Mouse (Mus musculus) MEL (cell line): ENCODE data around the gene Ddt.

Source experiments
- CHD2 ChIP-seq: IDR thresholded peaks from 2 replicates; pipeline ENCODE4 v1.6.1; 2011; ENCODE audit warnings: low read length, improper control_type of control experiment
- CTCF ChIP-seq, 3 experiments: IDR thresholded peaks in 2 of 3; conservative IDR thresholded peaks in 1 of 3; 2 replicates each; pipeline ENCODE4 v1.5.1; 2011 to 2012; ENCODE audit warnings: low read length in 3 of 3, low read depth in 2 of 3, mild to moderate bottlenecking in 2 of 3, improper control_type of control experiment in 1 of 3, inconsistent platforms in 1 of 3, mixed read lengths in 1 of 3, moderate library complexity in 1 of 3; ENCODE audit not compliant: control insufficient read depth in 1 of 3, insufficient read depth in 1 of 3, poor library complexity in 1 of 3, severe bottlenecking in 1 of 3
- E2F4 ChIP-seq: IDR thresholded peaks from 2 replicates; pipeline ENCODE4 v1.6.1; 2011; ENCODE audit warnings: low read depth, low read length, improper control_type of control experiment, borderline replicate concordance
- ELF1 ChIP-seq: IDR thresholded peaks from 2 replicates; pipeline ENCODE4 v1.6.1; 2014; ENCODE audit warnings: low read depth, mild to moderate bottlenecking, inconsistent platforms, low read length, improper control_type of control experiment, moderate library complexity
- GABPA ChIP-seq: IDR thresholded peaks from 2 replicates; pipeline ENCODE4 v1.6.1; 2012; ENCODE audit warnings: low read depth, mild to moderate bottlenecking, inconsistent platforms, low read length, improper control_type of control experiment, moderate library complexity
- GATA1 ChIP-seq: IDR thresholded peaks from 2 replicates; pipeline ENCODE4 v1.6.1; 2011; ENCODE audit warnings: low read depth, low read length, improper control_type of control experiment
- MAFK ChIP-seq: IDR thresholded peaks from 2 replicates; pipeline ENCODE4 v1.6.1; 2011; ENCODE audit warnings: low read depth, mild to moderate bottlenecking, low read length, improper control_type of control experiment, borderline replicate concordance
- MAZ ChIP-seq: IDR thresholded peaks from 2 replicates; pipeline ENCODE4 v1.6.1; 2012; ENCODE audit warnings: low read depth, mild to moderate bottlenecking, inconsistent platforms, low read length, improper control_type of control experiment
- MEF2A ChIP-seq: IDR thresholded peaks from 2 replicates; pipeline ENCODE4 v1.6.1; 2014; ENCODE audit warnings: low read depth, mild to moderate bottlenecking, inconsistent platforms, low read length, improper control_type of control experiment; ENCODE audit not compliant: poor library complexity, insufficient replicate concordance, severe bottlenecking; ENCODE audit errors: extremely low read depth
- POLR2AphosphoS2 ChIP-seq: IDR thresholded peaks from 2 replicates; pipeline ENCODE4 v1.6.1; 2011; ENCODE audit warnings: low read length, improper control_type of control experiment
- RAD21 ChIP-seq: IDR thresholded peaks from 2 replicates; pipeline ENCODE4 v1.6.1; 2011; ENCODE audit warnings: mild to moderate bottlenecking, low read depth, low read length, improper control_type of control experiment
- TAL1 ChIP-seq: IDR thresholded peaks from 2 replicates; pipeline ENCODE4 v1.6.1; 2012; ENCODE audit warnings: mild to moderate bottlenecking, inconsistent platforms, low read length, moderate library complexity, mixed read lengths
- TCF12 ChIP-seq: IDR thresholded peaks from 2 replicates; pipeline ENCODE4 v1.6.1; 2014; ENCODE audit warnings: low read depth, mild to moderate bottlenecking, inconsistent platforms, low read length, improper control_type of control experiment, moderate library complexity
- ZNF384 ChIP-seq: IDR thresholded peaks from 2 replicates; pipeline ENCODE4 v1.6.1; 2012; ENCODE audit warnings: low read depth, mild to moderate bottlenecking, inconsistent platforms, low read length, improper control_type of control experiment

GRCm38 (mm10) chr10:75762413-75762812 lies 10.8 kb downstream of the Ddt start:
- TF ChIP-seq GATA1 (no peak), MAZ (no peak), E2F4 (no peak), CTCF (IDR thresholded peaks at IDR 0.05 in 2 of 3, conservative IDR thresholded peaks at IDR 0.05 in 1 of 3; ENCODE audit: control insufficient read depth in 1 of 3, insufficient read depth in 1 of 3, low read depth in 2 of 3, low read length in 3 of 3, poor library complexity in 1 of 3, severe bottlenecking in 1 of 3) (no peak), GABPA (no peak), ELF1 (no peak), RAD21 (no peak), MEF2A (no peak), TCF12 (peak; percentile 34; the same call in 1 of the 2 replicates), TAL1 (peak; percentile 76), CHD2 (no peak), ZNF384 (peak; percentile 76), POLR2AphosphoS2 (no peak), MAFK (no peak)
